Mouse (Mus musculus): ENCODE measurements around the gene Pramef6. TPM values are rescaled to one million over a fixed set of nuclear protein-coding genes. Genes with fewer than 3 reads are reported as not detected.
"Not testable (repeated sequence)": the region's sequence is repeated elsewhere in the genome, so short reads cannot be mapped to it uniquely, and the experiment has no call there.

The Pramef6 gene
- not detected in 2 replicates for polyA plus RNA-seq (2012; rRNA removed)

DNA sequence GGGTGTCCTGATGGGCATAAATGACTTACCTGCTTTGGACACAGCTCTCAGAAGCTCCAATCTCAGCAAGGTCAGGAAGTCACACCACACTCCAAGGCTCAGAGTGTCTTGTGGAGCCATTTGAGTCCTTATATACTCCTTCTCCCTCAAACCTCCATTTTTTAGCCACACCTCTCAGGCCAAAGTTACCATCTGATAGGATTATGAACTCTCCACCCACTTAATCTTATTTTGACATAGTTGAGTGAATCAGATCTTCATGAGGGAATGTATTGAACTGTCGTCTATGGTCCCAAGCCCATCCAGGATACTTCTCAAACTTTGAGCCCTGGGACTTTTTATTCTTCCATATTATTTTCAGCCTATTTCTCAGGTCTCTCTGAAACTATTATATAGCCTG, at the start of gene Pramef6:
Pramef6 (minus strand) TSS at position 101 of the 400 bp plus-strand sequence.
- H3K36me3 ChIP-seq (ENCODE audit: control insufficient read depth, insufficient read depth, low read length); H3K4me3 ChIP-seq (ENCODE audit: control insufficient read depth, insufficient read depth, low read length); DNase-seq; H3K27me3 ChIP-seq (ENCODE audit: control insufficient read depth, insufficient read depth, low read length); H3K27ac ChIP-seq (ENCODE audit: control insufficient read depth, insufficient read depth, low read length); H3K4me1 ChIP-seq (replicated peaks; ENCODE audit: control insufficient read depth, insufficient read depth, low read length): not testable (repeated sequence)
- WGBS, result 90% methylated on average over 1 of the region's 1 CpGs

DNA sequence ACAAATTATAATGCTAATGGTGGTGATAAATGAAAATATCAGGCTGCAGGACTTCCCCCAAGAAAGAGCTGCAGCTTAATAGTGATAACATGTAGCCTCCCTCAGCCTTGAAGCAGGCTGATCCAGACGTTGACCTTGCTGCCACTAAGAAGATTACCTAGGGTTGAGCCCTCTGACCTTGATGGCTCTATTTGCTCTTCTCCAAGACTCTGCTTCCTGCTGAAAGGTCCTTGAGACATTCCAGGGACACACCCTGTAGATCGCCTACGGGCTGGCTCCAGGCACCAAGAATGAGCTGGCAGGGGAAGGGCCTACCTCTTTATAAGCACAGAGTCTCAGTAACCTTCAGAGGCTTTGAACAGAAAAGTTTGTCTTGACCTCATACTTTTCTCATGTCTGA, 5.8 kb downstream of the Pramef6 start:
- H3K27me3 ChIP-seq (ENCODE audit: control insufficient read depth, insufficient read depth, low read length); H3K4me1 ChIP-seq (replicated peaks; ENCODE audit: control insufficient read depth, insufficient read depth, low read length); H3K36me3 ChIP-seq (ENCODE audit: control insufficient read depth, insufficient read depth, low read length); H3K4me3 ChIP-seq (ENCODE audit: control insufficient read depth, insufficient read depth, low read length); H3K27ac ChIP-seq (ENCODE audit: control insufficient read depth, insufficient read depth, low read length); DNase-seq: not testable (repeated sequence)
- 81% methylated on average over 3 of the region's 3 CpGs for WGBS

DNA sequence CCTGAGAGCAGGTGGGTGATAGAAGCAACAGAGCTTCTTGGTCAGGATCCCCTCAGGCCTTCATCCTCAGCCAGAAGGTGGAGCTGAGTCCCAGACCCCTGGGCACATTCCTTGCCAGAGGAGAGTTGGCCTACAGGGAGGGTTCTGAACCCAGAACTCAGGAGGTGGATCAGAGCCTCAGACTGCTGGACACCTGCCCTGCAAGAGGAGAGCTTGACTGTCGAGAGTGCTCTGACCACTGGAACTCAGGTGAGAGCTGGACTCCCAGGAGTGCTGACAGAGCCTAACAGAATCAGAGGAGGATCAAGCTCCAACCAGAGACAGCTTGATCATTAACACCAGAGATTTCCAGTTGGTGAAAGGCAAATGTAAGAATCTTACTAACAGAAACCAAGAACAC, 17.8 kb downstream of the Pramef6 start:
- H3K4me1 ChIP-seq (replicated peaks; ENCODE audit: control insufficient read depth, insufficient read depth, low read length); DNase-seq; H3K27me3 ChIP-seq (ENCODE audit: control insufficient read depth, insufficient read depth, low read length); H3K27ac ChIP-seq (ENCODE audit: control insufficient read depth, insufficient read depth, low read length); H3K36me3 ChIP-seq (ENCODE audit: control insufficient read depth, insufficient read depth, low read length); H3K4me3 ChIP-seq (ENCODE audit: control insufficient read depth, insufficient read depth, low read length): not testable (repeated sequence)
- WGBS, result 90% methylated on average over 1 of the region's 1 CpGs

DNA sequence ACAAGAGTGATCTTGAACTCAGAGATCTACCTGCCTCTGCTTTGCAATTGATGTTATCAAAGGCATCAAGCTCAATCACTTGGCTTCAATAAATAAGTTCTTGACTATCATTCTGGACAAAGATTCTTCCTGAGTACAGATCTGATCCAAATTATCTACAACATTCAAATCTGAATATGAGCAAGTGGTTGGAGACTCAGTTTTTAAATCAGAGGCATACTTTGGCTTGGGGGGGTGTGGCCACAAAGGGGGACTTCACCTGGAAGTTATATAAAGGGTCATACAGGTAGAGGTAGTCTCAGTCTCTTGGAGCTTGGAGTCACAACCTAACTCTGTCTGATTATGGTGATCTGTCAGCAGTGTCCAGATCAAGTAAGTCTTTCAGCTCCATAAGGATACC, 54.0 kb downstream of the Pramef6 start, which contains the start of gene Gm13103:
Gm13103 (plus strand) TSS at position 301 of the 400 bp plus-strand sequence.
- H3K27ac ChIP-seq (ENCODE audit: control insufficient read depth, insufficient read depth, low read length); DNase-seq; H3K36me3 ChIP-seq (ENCODE audit: control insufficient read depth, insufficient read depth, low read length); H3K4me1 ChIP-seq (replicated peaks; ENCODE audit: control insufficient read depth, insufficient read depth, low read length); H3K4me3 ChIP-seq (ENCODE audit: control insufficient read depth, insufficient read depth, low read length); H3K27me3 ChIP-seq (ENCODE audit: control insufficient read depth, insufficient read depth, low read length): not testable (repeated sequence)

Other genes starting within 250 kb of the Pramef6 start
- gene Gm13088, start 243.1 kb downstream of the Pramef6 start, polyA plus RNA-seq (2012; rRNA removed), result not detected in 2 replicates
- not detected in 2 replicates for gene Gm13089, start 197.7 kb downstream of the Pramef6 start, polyA plus RNA-seq (2012; rRNA removed)
- not detected in 2 replicates for gene Gm13078, start 180.9 kb downstream of the Pramef6 start, polyA plus RNA-seq (2012; rRNA removed)
- gene Gm13023, start 111.0 kb downstream of the Pramef6 start, polyA plus RNA-seq (2012; rRNA removed), result not detected in 2 replicates
- gene Gm13084, start 84.3 kb downstream of the Pramef6 start, polyA plus RNA-seq (2012; rRNA removed), result not detected in 2 replicates
- not detected in 2 replicates for gene Gm13103, start 53.9 kb downstream of the Pramef6 start, polyA plus RNA-seq (2012; rRNA removed)
- gene Pramef25, start 50.6 kb upstream of the Pramef6 start, polyA plus RNA-seq (2012; rRNA removed), result not detected in 2 replicates
- not detected in 2 replicates for gene Gm13101, start 66.6 kb upstream of the Pramef6 start, polyA plus RNA-seq (2012; rRNA removed)
- not detected in 2 replicates for gene Pramef17, start 94.0 kb upstream of the Pramef6 start, polyA plus RNA-seq (2012; rRNA removed)
- gene Pramel4, start 158.7 kb upstream of the Pramef6 start, polyA plus RNA-seq (2012; rRNA removed), result not detected in 2 replicates
- gene Gm13102, start 206.1 kb upstream of the Pramef6 start, polyA plus RNA-seq (2012; rRNA removed), result not detected in 2 replicates